Mouse (Mus musculus) mouse trophoblast stem cell (cell line): Measurements from ENCODE around the gene Setd2.

Experiments
- in situ Hi-C, 2 experiments: fragments of 300-500 bp; cut with MseI, MboI; formaldehyde crosslinking; loops; 2 replicates in 1 of 2; 3 replicates in 1 of 2; pipeline ENCODE4 v1.15.1; 2025

Setd2 gene

DNA sequence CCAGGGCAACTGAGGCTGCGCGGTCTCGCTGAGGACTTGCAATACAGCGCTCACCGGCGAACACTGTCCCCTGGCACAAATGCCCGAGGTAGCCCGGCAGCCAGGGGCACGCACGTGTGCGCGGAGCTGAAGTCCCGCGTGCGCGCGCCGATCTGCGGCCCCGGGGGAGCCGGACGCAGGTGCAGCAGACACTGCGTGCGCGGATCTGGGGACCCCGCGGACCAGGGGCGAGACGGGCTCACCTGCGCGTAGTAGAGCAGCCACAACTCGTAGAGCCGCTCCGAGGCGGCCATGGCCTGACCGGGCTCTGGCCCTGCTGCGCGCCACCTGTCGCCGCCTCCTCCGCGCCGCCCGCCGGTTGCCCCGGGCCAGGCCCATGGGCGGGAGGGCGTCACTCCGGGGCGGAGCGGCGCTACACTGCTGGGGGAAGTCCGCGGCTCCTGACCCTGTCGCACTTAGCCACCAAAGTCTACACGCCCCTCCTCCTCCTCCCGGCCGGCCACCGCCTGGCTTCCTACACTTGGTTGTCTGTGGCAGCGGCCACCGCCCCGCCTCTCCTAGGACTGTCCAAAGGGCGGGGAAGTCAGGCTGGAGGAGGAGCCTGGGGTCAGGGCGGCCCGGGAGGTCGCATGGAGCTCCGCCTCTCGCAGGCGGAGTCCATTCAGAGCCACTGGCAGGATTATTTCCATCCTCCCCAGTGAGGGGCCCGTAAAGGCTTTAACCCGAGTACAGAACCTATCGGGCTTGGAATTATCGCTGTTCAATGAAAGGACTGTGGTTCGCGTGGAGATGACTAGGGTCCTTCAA lies 121.5 kb downstream of the Setd2 start, which contains the start of gene Nbeal2:
Nbeal2 (minus strand) TSS at position 507 of the 807 bp plus-strand sequence.
- in situ Hi-C loops, result no loop called here

GRCm38 (mm10) chr9:110654726-110655650 lies 122.6 kb downstream of the Setd2 start:
- in situ Hi-C loops, result no loop called here

- in situ Hi-C loops, result no loop called here
Measured at GRCm38 (mm10) chr9:110655651-110656007, 123.2 kb downstream of the Setd2 start.

GRCm38 (mm10) chr9:110656249-110657221 lies 124.1 kb downstream of the Setd2 start, which contains the start of gene Ccdc12:
Gene Ccdc12 (plus strand): TSS chr9:110656503.
- in situ Hi-C loops, result no loop called here

GRCm38 (mm10) chr9:110657474-110658078 lies 125.2 kb downstream of the Setd2 start:
- in situ Hi-C loops, result no loop called here

- in situ Hi-C loops, result no loop called here
Measured at GRCm38 (mm10) chr9:110659521-110659920, 127.1 kb downstream of the Setd2 start.

- in situ Hi-C loops, result no loop called here
Measured at GRCm38 (mm10) chr9:110660208-110660607, 127.8 kb downstream of the Setd2 start.

DNA sequence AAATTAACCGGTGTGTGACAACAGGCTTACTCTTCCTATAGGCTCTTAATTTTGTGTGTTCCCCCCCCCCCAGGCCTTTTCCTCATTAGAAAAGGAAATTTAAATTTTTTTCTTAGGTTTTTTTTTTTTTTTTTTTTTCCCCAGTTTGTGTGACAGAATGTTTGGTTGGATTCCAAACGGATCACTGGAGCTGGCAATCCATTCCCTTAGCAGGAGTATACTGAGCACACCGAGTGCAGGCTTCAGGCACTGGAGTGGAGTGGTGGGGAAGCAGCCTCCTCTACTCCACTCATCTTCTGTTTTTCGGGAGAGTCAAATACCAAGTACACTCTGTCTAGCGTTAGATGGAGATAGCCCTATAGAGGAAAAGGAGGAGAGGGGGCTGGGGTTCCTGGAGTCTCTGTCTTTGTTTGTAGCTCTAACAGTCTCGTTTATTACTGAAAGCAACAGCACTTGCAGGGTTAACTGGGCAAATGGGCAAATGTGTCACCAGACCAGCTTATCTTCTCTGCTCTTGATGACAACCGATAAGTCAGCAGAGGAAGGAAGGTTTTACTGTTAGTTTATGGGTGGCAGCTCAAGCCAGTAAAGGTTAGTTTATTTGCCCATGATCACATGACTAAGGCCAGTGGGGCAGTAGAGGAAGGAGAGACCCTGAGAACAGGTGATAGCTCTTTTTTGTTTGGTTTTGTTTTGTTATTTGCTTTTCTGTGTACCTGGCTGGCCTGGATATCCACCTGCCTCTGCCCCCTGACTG lies 128.6 kb downstream of the Setd2 start:
- in situ Hi-C loops, result no loop called here

DNA sequence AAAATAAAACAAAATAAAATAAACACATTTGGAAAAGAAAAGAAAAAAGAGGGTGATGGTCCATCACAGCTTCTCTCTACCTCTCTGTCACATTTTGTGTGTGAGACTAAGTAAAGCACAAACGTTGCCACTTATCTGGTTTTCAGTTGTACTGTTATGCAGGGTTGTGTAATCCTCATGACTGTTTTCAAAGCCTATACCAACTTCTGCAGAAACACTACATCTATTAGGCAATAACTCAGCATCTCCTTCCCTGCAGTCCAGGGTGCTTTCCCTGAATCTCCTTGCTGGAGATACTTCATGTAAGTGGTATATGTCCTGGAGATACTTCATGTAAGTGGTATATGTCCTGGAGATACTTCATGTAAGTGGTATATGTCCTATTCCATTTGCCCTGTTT lies 130.4 kb downstream of the Setd2 start:
- in situ Hi-C loops, result no loop called here

DNA sequence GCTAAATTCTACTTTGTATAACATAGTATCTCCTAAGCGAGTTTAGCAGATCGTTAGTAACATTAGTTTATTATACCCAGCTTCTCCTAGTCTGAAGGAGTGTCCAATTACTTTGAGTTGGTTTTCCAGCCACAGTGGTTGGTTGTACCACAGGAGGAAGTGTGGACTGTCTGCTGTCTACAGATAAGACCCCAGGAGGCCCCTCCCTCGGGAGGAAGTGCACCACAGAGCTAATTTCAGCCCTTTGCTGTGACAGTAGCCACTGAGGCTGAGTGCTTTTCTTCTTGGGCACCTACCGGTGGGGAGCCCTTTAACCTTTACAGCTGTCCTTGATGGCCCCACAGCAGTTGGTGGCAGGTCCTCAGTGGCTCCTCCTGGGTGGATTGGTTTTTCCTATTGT lies 133.5 kb downstream of the Setd2 start:
- in situ Hi-C loops, result no loop called here

DNA sequence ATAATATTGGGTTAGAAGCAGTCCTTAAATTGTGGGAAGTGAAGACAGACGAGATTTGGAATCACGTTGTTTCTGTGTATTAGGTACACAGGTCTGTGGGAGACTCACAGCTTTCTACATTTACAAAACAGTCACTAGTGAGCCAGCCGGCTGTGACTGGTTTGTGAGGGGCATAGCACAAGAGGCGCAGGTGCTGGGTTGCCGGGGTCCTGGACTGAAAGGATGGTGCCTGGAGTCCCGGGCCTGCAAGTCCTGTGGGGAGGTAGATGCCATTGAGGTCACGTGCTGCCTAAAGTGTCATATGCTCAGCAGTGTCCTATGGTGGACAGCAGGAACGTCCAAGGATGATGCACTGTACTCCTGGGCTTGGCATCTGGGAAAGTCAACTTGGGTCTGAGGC lies 134.0 kb downstream of the Setd2 start:
- in situ Hi-C loops, result no loop called here

- in situ Hi-C loops, result no loop called here
Measured at GRCm38 (mm10) chr9:110667219-110667836, 134.9 kb downstream of the Setd2 start.
